Mouse (Mus musculus): Measurements from ENCODE around the gene Dnm3. TPM values are rescaled to one million over a fixed set of nuclear protein-coding genes. Genes with fewer than 3 reads are reported as not detected.

Dnm3 gene
- total RNA-seq, 2 experiments from 2014 or later: 101 to 106 TPM

DNA sequence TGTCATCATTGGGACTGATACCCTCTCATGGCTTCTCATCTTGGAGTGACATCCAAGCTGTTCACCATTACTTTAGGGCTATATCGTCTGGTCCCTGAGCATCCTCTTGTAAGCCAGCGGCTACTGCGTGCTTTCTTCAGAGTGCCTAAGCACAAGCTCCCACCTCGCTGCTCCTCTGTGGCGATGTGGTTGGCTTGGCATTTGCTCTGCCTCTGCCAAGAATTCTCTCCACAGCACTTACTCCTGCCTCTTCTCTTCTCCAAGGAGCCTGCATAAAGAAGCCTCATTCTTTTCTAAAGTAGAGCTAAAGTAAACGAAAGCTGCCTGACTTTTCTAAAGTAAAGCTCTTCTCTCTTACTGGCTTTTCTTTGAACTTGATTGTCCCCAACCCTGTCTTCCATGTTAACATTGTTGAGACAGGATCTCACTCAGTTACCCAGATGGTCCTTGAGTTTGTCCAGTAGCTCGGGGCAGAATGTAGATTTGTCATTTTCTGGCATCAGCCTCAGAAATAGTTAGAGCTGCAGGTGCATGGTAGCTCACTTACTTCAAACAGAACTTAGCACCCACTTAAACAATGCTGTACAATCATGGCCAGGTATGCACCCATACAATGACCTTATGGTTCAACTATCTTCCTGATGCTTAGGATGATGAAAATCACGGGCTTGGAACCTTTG is 396.0 kb downstream of the Dnm3 start:
- no peak for DNase-seq (ENCODE audit: low spot score in 2 of 2)

DNA sequence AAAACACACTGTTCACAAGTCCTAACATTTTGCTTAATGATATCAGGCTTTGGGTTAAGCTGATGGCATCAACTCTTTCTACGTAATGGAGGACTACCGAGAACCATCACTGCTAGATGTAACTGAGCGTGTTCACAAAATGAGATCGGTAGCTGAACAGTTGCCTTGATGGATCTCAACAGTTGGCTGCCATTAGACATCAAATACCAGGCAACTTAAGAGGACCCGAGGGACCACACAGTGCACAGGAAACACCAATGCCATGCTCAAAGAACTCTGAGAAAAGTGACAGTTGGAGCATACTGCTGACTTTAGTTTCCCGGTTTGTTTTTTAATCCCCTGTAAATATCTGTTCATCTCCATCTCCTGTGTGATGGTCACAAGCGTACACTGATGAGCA is 397.8 kb downstream of the Dnm3 start:
- no peak for DNase-seq (ENCODE audit: low spot score in 2 of 2)

DNA sequence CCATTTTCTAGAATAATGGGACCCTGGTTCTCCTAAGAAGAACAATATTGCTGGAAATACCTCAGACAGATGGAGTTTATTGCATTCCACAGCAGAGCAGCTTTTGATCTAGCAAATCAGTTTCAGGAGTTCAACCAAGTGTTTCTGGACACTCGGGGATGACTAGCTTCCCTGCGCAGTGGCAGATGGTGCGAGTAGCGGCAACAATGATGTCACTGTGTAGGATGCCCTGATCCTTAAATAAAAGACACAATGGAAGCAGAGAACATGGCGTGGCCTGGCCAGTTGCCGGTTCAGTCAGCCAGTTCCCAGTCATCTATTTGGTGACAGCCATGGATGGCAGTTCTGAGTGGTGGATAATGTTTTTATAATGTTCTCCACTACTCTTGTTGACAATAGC is 400.4 kb downstream of the Dnm3 start:
- peak; percentile 51 to 57 for DNase-seq (ENCODE audit: low spot score in 2 of 2)

DNA sequence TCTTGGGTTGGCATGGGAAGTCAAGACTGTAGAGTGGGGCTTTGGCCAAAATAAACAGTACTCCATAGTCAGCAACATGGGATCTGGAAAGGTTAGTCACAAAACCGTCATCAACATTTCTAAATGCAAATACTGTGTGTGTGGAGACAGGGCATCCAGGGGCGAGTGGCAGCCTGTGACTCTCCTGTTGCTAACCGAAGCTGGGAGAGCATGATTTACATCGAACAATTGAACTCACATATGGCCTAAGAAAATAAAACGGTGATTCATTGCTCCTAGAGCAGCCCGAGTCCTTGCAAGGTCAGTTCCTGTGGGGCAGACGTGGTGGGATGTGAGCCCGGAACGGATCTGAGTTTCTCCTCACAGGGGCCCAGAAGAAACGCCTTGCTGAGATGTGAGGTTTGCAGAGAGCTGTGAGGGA is 401.2 kb downstream of the Dnm3 start:
- no peak for DNase-seq (ENCODE audit: low spot score in 2 of 2)

DNA sequence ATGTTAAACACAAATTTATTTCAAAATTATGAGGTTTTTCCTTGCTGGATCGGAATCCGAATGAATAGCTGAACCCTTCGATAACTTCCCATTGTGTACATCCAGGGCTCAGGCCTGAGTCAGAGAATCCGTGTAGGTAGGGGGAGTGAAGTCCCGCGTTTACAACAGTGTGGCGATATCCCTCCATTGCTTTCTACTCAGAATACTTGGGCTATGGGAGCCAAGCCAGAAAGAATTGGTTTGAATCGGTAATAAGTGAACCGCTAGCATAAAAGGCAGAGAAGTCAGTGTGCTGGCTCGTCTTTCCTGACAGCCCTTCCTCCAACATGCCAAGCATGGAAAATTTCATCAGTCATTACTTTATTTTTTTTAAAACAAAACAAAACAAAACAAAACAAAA is 402.0 kb downstream of the Dnm3 start:
- DNase-seq (ENCODE audit: low spot score in 2 of 2): no peak

DNA sequence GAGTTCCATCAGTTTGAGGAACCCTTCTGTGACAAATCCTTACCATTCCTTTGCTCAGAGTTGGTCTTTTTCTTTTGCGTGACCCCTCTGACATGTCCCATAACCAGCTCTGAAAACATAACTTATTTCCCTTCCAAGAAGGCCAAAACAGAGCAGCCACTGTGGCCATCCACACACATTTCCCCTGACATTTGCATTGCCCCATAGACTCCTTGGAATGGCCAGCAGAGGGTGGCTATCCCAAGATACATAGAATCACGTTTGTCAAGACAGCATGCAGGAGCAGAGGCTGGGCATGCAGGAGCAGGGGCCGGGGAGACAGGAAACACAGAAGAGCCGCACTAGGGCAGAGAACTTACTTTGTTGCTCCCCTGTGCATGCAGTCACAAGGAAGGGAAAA is 402.4 kb downstream of the Dnm3 start:
- DNase-seq (ENCODE audit: low spot score in 2 of 2): no peak

DNA sequence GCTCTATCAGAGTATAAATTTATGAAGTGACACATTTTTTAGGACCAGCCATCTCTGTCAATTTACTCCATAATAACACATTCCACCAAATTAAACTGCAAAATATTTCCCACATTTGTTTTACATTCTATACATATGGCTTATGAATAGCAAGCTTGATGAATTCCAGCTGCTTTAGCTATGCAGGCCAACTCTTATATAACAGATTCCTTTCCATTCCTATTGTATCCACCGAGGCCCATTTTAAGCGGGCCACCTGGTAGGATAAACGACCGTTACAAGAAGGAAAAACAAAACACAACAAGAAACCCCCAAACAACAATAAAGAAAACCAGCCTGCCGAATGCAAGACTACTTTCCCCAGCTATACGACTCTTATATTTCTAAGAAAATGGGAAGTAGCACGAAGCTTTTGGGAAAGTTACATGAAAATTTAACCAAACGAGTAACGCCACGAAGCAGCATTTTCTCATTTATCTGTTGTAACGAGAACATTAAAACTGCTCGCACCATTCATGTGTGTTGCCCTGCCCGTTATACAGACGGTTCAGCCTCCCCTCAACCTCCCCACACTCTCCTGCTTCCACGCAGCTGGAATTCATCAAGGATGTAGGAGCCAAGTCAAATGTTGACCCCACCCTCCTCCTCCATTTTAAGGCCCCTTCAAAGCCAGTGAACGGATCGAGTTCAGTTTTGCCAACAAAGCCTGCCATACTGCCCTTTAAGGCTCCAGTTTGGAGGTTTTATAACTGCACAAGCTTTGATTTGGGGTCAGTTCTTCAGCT is 403.0 kb downstream of the Dnm3 start:
- no peak for DNase-seq (ENCODE audit: low spot score in 2 of 2)

DNA sequence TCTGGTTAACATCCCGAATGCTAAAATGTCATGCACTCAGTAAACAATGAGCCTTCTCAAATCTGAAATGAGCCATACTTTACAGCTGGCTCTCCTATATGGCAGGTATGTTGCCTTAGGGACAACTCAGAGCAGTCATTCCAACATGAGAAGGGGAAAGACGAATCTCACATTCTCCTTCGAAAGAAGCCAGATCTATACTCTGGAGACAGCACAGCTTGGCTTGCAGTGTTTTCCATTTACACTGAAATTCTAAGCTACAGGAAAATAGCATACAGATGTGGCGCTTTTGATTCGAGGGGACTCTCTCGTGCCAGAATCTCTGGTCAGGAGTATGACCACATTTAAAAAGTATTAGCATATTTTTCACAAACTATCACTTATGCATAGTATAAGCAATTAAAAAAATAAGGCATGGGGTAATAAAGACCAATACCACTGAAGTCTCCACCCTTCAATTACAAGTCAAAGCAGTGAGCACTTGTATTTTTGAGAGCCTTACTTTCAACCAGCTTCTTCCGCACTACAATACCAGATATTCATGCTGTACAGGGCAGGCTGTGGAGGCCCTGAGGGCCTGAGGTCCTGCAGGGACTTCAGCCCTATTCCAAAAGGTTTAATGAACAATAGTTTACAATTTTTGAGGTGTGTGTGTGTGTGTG is 404.8 kb downstream of the Dnm3 start:
- no peak for DNase-seq (ENCODE audit: low spot score in 2 of 2)

DNA sequence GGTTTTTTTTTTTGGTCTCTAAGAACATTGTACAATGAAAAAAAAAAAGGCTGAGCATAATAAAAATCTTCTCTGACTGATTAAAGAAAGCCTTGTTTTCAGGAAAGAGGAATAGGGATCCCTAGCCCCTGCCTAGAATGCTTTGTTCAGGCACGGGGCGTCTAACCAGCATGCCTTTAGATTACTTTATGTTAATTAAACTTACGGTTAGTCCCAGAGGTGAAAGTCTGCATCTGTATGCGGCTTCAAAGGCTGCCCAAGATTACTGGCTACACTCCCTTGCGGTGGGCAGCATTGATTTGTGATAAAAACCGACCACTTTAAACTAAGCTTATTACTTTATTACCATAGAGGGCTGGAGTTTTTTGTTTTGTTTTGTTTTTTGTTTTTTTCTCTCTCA is 424.2 kb downstream of the Dnm3 start:
- no peak for DNase-seq (ENCODE audit: low spot score in 2 of 2)

DNA sequence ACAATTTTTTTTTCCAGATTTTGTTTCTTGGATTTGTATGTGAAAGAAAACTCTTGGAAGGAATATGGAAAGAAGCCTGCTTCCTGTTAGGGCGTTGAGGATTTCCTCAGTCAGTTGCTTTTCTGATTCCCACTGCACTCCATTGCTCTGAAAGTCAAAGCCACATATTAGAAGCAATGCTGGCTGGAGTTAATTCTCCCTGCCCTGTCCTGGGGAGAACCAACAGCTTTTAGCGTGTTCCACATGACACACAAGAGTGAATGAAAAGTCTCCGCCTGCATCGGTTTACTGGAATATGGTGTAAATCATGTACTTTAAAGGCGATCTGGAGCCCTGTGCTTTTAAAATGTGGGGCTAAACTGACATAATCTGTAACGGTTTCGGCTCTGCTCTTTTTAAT is 424.6 kb downstream of the Dnm3 start:
- DNase-seq (ENCODE audit: low spot score in 2 of 2): no peak

DNA sequence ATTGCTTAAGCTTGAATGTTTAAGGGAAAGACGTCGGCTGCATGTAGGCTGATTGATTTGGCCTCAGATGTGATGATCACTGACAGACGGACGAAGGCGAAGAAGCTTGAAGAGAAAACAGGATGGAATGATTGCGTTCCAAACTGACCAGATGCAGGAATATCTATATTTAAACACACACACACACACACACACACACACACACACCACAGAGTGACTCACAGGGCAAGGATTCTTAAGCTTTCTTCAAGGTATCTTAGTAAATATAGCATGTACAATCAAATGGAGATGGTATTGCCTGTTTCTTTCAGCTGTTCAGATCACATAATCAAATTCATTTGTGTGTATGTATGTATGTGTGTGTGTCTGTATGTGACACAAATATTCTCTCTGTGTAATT is 425.1 kb downstream of the Dnm3 start:
- no peak for DNase-seq (ENCODE audit: low spot score in 2 of 2)

DNA sequence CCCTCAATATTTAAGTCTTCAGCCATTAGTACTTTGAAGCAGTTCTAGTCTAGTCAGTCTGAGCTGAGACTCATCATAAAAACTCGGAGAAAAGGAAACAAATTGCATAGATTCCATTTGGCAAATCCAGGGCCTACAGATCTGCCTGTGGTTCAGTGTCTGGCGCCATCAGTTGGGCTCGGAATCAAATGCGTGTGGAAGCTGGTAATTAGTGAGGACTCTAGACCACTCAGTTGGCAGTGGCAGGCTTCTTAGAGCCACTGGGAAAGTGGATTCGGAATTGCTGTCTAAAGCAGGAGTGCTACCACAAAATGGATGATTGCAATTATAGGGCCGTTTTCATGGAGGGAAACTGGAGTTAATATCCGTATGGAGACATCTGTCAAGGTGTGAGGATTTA is 425.7 kb downstream of the Dnm3 start:
- no peak for DNase-seq (ENCODE audit: low spot score in 2 of 2)

DNA sequence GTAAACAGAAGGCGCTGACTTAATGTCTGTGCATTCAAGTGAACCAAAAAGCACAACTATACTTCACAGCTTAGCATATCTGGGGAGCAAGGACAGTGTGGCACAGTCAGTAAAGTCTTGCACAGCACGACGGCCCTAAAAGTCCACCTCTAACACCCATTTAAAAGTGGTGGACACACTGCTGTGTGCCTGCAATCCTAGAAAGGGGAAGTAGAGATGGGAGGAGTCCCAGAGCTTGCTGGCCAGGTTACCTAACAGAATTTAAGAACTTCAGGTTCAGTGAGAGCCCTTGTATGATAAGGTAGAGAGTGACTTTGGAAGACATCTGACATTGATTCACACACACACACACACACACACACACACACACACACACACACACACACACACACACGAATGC is 426.1 kb downstream of the Dnm3 start:
- no peak for DNase-seq (ENCODE audit: low spot score in 2 of 2)

DNA sequence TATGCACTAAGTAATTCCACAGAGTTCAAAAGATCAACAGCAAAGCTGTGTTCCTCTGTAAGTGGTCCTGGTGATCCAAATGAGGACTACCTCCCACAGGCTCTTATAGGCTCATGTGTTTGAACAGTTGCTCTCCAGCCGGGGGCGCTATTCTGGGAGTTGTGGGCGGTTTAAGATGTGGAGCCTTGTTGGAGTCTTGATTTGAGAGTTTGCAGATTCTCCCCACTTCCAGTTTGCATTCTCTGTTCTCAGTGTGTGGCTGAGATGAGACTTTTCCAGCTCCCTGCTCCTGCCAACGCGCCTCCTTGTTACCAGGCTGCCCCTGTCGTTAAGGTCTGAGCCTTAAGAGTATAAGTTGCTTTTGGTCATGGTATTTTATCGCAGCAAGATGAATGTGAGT is 430.2 kb downstream of the Dnm3 start:
- DNase-seq (ENCODE audit: low spot score in 2 of 2): peak; percentile 18 to 21

DNA sequence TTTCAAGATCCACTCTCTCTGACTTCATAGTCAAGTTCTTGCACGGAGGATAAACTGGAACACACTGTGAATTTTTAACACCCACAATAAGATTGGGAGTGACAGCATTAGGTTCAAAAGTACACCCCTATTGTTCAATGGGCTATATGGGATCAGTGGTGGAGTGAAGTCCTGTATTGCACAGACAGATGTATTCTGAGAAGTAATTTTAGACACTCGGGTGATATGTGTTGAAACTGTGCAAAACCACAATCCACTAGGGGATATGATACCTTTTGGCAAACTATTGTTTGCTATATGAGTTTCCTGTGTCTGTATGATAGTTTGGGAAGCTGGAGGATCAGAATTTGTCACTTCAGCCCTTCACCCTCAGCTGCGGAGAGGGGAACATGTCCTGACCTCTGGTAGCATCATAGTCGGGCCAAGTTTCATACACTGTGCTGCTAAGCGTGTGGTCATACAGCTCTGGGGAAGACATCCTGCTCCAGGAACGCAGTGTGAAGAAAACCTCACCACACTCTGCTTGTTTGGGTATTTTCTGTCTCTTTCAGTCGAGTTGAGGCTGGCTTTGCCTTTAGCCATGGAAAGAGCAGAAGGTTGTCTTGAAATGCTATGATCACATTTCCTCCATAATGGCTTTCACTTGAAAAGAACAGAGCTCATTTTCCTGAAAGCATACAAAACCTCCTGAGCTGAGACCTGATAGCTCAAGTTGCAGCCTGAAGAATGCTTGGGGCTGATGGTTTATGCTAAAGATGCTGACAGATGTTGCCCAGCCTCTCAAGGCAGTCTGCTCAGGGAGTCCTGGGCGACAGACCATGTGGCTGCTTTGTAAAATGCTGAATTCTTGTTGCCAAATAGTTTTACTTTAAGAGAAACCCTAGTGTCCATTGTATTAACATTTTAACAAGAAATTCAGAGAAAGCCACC is 433.8 kb downstream of the Dnm3 start:
- DNase-seq (ENCODE audit: low spot score in 2 of 2): no peak

DNA sequence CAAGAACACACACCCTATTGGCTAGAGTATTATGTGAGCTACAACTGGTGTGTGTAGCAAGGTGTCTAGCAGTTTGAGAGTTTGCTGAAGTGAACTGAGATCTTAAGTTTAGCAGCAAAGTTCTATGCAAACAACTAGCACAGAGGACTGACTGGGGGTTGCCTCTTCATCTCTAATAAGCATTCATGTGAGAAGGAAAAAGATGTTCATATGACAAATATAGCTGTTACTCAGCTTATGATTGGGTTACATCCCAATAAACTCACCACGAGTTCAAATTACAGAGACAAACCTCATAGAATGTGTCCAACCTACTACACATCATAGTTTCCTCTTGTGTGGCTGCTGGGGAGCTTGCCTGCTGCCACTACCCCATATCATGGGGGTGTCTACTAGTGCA is 434.6 kb downstream of the Dnm3 start:
- DNase-seq (ENCODE audit: low spot score in 2 of 2): no peak

DNA sequence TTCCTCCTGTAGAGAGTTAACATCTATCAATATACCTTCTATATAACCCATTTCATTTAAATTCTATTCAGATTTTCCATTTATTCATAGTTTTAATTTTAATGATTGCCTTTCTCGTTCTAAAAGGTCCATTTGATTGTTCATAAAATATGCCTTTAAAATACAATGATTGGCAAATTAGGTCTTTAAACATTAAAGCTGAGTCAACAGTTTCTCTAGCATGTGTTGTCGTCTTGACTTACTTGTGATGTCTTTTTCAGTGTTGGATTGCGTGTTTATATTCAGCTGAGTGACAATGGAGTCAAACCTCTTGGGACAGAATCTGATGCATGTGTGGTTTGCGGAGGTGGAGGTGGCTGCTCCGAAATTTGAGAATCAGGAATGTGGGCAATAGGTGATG is 435.4 kb downstream of the Dnm3 start:
- DNase-seq (ENCODE audit: low spot score in 2 of 2): no peak

DNA sequence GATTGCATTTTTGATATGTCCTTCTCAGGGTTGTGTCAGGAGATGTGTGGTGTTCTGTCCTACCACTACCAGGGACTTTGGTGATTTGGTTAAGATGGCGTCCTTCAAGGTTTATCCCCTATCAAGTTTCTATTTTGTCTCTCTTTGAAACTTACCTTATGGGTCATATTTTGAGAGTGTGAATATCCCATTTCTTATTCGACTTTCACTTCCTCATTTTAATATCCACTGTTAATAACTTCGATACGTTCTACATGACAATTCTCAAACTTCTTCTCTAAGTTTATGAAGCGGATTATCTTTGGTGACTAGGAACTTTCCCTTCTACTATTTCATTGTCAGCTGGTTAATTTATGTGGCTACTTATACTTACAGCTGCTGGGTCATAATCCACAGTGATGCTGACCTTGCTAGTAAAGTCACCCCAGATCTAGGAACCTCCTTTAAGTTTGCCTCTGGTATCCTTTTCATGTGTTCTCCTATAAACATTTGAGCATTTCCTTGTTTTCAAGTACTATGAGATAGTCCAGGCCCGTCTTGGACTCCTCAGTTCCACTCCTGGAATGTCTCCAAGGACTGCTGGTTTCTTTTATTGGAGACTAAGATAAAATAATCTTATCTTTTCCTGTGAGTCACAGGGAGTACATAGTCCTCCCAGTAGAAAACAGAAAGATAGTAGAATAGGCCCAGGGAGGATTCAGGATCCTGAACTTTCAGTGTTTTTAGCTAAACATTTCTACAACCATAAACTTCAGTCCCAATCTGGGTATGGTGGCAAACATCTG is 437.2 kb downstream of the Dnm3 start:
- DNase-seq (ENCODE audit: low spot score in 2 of 2): no peak

DNA sequence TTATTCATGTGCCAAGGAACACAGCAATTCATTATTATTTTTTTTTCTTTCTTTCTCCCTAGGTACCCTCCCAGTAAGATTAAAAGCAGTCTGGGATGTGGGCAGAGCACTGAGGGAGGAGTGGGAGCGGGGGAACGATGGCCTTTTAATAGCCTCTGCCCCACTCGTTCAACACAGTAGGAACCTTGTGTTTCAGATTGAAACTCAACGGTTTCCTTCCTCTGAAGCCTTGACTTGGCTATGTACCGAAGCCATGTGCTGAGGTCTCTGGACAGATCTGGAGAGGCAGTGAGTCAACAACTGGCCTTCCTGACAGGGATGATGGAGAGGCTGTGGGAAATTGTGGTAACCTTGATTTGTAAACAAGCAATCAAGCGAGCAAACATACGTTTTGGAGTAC is 438.0 kb downstream of the Dnm3 start:
- no peak for DNase-seq (ENCODE audit: low spot score in 2 of 2)

DNA sequence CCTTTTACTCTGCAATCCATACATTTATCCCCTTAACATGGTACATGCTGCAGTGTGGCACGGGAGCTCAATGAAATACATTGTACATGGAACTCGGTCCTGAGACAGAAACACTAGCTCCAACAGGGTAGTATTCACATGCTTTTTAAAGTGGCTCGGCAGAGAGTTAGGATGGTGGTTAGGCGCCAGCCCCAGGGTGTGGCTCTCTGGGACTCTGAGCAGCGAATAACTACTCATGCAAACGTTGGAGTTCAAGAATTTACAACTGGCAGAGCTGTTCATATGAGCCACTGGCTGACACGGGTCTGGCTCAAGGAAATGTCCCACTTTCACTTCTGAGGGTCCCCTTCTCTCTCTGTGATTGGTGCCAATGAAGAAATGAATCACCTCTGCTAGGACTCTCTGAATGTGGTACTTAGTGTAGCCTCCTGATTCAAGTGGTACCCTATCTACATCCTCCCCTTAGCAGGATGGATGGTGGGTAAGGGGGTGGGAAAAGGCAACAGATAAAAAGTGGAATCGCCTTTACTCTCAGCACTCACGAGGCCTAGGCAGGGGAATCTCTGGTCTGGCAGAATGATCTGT is 438.7 kb downstream of the Dnm3 start:
- DNase-seq (ENCODE audit: low spot score in 2 of 2): no peak

All from left cerebral cortex, adult 18-20 months (tissue).